Mouse (Mus musculus): ENCODE measurements around the gene Faf2.
A peak's percentile ranks its signal among the peaks of the same experiment; 100 is the strongest.

Gene Faf2

DNA sequence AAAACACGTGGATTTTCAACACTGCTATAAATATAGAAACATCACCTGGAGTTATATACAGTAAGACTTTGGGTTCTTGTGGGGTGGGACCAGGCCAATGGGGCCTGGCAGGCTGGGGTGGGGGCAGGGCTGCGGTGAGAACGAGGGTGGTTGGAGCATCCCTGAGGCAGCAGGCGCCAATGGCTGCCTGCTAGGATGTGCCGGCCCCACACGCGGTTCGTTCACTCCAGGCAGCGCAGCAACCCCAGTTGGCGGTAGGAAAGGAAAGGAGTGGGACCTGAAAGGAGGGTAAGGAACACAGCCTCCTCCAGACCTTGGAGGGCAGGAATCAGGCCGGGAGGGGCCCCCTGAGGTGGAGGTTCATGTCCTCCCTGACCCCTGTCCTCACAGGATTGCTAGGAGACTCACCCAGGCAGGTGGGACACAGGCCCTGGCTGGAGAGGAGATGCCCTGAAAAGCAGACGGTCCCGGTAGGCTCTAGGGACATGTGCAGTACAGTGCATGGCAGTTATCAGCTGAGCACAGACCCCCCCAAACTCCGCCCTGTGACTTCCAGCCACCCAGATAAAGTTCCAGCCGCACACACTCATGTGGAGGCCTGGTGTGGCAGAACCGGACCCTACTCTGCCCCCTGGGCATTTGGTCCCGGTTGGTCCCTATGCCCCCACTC, 58.7 kb downstream of the Faf2 start:
- DNase-seq (ENCODE audit: low spot score) = no peak

DNA sequence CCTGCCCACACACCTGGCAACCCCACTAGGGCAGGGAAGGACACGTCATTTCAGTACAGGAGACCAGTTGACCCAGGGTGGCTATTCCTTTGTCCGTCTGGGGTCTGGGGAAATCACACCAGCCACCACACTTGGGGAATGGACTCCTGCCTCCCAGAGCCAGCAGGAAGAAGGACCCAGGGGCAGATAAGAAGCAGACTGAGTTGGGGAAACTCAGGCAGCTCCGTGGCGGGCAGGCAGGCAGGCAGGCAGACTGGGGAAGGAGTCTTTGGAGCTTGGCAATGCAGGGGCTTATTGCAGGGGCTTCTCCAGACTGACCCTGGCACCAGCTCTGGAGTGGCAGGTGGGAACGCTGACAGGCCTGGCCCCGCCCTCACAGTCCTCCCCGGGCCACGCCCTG, 59.7 kb downstream of the Faf2 start:
- DNase-seq (ENCODE audit: low spot score) = no peak

GRCm38 (mm10) chr13:54683301-54683700, 61.7 kb downstream of the Faf2 start:
- no peak for DNase-seq (ENCODE audit: low spot score)

GRCm38 (mm10) chr13:54684140-54684896, 62.7 kb downstream of the Faf2 start:
- DNase-seq (ENCODE audit: low spot score) = no peak

DNA sequence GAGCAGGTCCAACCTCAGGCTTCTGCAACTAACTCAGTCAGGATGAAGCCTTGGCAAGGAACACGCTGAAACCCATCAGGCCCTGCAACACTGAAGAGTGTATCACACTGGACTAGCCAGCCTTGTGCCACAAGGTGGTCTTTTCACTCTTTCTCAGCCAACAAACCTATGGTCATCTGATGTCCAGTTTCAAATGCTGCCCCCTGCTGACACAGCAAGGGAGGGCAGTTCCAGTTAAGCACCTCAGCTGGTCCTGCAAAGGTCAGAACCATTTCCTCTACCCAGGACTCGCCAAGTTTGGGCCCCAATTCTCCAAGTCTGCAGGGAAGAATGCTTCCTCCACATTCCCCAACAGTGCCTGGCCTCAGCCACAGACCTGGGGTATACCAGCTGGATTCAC, 63.6 kb downstream of the Faf2 start:
- DNase-seq (ENCODE audit: low spot score) = no peak

DNA sequence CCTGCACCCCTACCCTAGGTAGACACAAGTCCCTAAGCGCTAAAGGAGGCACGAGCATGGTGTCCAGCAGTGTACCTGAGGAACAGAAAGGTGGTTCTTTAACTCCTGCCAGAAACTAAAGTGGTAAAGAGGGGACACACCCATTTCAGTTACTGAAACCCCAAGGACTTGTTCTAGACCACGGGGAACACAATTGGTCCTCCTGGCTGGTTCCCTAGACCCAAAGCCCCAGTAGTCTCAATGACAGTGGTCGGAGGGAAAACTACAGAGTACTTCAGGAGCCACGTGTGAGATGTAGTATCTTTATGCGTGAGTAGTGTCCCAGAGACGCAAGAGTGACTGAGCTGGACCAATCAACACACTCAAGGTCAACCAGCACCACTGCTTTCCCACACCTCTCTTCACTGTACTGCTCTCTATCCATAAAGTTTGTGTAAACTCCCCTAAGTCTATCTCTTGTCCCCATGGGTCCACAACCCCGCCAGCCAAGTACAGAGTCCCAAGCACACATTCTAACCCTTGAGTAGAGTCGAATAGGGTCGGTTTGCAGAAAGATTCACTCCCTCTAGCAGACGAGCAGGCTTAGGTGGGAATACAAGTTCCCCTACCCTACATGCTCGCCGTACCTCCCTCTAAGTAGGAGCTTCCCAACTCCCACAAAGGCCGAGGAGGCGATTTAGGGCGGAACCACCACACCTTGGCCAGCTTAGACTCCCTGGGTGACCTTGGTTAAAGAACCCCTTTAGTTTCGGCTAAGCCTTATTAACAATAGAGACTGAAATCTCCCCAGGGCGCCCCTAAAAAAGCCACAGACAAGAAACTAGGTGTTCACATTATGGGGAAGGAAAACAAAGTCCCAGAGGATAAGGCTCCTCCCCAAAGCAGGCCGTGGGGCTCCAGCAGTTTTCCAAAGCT, 64.8 kb downstream of the Faf2 start:
- DNase-seq (ENCODE audit: low spot score) = no peak

DNA sequence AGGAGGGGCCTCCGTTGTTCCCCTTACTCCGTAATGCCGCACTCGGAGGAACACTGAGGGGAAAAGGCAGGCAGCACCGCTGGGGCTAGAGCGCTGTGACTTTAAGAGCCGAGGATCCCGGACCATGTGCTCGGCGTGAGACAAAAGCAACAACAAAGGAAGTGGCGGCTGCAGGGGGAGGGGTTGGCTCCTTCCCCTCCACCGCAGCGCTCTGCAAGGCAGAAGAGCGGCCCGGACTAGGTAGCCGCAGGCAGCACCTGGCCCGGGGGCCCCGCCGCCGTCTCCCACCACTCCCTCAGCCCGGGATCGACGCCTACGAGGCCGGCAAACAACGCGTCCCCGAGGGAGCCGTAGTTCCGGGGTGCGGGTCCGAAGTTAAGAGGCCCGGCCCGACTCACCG, 65.5 kb downstream of the Faf2 start:
- DNase-seq (ENCODE audit: low spot score) = peak; percentile 79

GRCm38 (mm10) chr13:54687575-54688424, 66.2 kb downstream of the Faf2 start:
- peak; percentile 97 for DNase-seq (ENCODE audit: low spot score)

DNA sequence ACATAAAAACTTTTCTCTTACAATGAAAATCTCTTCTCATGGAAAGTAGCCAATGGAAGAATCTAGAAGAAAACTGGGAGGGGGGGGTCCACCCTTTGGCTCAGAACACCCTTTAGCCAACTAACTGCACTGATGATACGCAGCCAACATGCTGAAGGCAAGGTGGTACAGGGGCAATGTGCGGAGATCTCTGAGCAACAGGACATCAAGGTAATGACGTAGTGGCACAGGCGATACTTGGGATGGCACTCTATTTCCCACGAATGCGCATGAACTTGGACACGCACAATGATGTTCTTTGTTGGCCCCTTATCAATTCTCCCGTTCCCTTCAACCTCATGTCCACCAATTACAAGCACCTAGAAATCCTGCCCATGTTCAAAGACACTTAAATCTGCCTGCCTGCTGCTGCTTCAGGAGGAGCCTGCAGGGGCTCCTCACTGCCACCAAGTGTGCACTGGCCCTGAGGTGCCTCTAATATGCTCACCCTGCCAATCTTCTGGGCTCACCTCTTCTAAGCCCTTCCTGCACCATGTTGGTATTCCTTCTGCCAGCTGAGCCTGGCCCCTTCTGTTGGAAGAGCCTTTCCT, 68.7 kb downstream of the Faf2 start:
- DNase-seq (ENCODE audit: low spot score) = no peak

DNA sequence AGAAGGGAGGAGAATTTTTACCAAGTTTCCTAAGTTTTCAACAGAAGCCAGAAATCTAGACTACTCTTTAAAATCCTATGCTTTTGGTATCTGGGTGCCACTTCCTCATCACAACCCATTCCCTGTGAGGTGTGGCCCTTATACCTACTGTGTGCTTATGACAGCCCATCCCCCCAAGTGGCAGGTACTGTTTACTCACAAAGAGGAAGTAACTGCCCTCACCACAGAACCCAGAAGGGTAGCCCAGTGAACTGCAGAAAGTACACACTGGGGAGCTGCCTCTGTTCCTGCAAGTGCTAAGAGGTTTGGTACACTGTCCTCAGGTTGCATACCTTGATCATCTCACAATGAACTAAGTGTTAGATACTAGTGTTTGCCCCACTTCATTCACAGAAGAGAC, 70.2 kb downstream of the Faf2 start:
- DNase-seq (ENCODE audit: low spot score) = no peak

- DNase-seq (ENCODE audit: low spot score) = no peak
These were observed 71.3 kb downstream of the Faf2 start for GRCm38 (mm10) chr13:54692711-54693557.

DNA sequence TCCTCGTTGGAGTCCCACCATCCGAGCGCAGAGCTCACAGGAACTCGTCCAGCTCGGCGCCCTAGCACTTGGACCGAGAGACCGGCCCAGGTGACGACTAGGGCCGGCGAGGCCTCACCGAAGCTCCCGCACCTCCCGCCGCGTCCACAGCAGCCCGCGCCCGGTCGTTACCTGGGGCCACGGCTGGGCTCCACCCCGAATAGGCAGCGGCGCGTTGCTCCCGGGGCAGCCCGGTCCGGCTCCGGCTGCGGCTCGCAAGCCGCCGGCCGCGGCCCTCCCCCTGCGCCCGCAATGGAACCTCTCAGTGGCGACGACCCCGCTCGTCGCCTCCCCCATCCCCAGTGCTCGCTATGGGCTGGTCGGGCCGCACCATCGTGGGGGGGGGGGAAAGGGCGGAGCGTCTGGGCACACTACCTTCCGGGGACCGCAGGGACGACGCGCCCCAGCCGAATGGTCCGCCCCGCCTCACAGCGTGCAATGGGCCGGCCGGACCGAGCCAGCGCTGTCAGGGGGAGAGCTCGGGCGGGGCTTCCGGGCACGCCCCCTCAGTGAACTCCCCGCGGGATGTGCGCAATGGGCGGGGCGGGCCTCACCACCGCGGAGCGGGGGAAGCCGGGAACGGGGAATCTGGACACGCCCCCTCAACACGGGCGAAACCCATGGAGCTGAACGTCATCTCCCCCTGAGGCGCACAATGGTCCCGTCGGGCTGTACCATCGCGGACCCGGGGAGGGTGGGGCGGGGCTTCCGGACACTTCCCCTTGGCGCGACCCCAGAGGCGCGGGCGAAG, 72.2 kb downstream of the Faf2 start, which contains the start of gene Rnf44:
Gene Rnf44 (minus strand): TSS at position 350 of the 790 bp plus-strand sequence.
- DNase-seq (ENCODE audit: low spot score) = peak; percentile 99

GRCm38 (mm10) chr13:54694348-54695060, 72.9 kb downstream of the Faf2 start:
- peak; percentile 89 for DNase-seq (ENCODE audit: low spot score)

DNA sequence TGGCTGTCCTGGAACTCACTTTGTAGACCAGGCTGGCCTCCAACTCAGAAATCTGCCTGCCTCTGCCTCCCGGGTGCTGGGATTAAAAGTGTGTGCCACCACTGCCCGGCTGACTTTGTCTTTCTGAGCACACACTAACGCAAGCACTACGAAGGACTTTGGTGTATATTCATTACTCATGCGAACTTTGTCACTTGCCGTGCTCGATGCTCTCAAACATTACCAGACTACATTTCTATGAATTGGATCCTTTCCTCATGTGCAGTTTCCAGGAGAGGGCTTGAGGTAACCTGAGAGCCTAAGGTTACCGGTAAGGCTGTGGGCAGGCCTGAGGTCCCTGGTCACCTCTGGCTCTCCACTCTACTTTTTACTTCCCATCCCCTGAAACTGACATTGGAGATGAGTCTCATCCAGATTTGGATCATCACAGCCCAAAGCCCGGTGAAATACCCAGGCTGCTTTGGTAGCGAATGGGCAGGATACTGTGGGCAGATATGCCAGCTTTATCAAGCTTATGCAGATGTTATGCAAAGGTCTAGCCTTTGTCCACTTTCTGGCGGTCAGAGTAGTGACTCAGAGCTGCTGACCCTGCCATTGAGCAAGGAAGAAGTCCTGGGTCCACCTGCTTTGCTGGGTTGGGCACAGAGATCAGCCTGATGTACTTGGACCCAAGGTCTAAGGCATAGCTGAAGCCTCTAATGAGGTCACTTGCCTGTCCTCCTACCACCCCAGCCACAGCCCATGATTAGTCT, 74.1 kb downstream of the Faf2 start:
- no peak for DNase-seq (ENCODE audit: low spot score)

- no peak for DNase-seq (ENCODE audit: low spot score)
These were observed 79.7 kb downstream of the Faf2 start, which contains the start of gene Cdhr2 for GRCm38 (mm10) chr13:54701243-54701642. TSS of gene Cdhr2 (plus strand) at chr13:54701461.

DNA sequence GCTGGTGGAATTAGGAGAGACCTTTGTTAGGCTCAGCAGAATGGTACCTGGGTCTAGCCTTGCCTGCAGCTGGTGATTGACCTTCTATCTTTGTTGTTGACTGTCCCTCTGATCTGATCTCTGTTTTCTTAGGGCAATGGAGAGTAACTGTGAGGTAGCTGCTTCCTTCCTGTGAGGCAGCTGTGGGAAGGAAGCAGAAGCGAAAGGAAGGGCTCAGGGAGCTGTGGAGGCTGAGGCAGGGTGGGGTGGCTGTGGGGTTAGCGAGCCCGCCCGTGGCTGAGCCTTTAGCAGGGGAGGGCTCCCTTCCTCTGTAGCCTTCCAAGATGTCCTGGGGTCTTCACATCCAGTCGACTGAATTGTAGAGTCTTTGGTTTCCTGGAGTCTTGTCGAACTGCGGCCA, 80.9 kb downstream of the Faf2 start:
- no peak for DNase-seq (ENCODE audit: low spot score)

GRCm38 (mm10) chr13:54704890-54705289, 83.3 kb downstream of the Faf2 start:
- no peak for DNase-seq (ENCODE audit: low spot score)

GRCm38 (mm10) chr13:54710866-54711265, 89.3 kb downstream of the Faf2 start:
- no peak for DNase-seq (ENCODE audit: low spot score)
